Mouse (Mus musculus) spleen, adult 2 months (tissue): ENCODE measurements around the gene Atp8a2. TPM values are rescaled to one million over a fixed set of nuclear protein-coding genes. Genes with fewer than 3 reads are reported as not detected.
A peak's percentile ranks its signal among the peaks of the same experiment; 100 is the strongest.

ENCODE experiments used
- DNase-seq, 2 experiments: peaks; one replicate each; pipeline versions ENCODE4 v3.0.0 to v3.0.0-alpha.2; 2012 to 2021; ENCODE audit warnings: low spot score in 2 of 2, low read depth in 1 of 2
- H3K27ac ChIP-seq: fragments of 200-500 bp; 2 replicates; pipeline ENCODE4 v1.5.1; 2012; ENCODE audit warnings: low read length, inconsistent platforms; ENCODE audit not compliant: insufficient read depth
- H3K27me3 ChIP-seq: fragments of 200-500 bp; 2 replicates; pipeline ENCODE4 v1.6.1; 2012; ENCODE audit warnings: mild to moderate bottlenecking, moderate library complexity, low read length, inconsistent platforms; ENCODE audit not compliant: control insufficient read depth, insufficient read depth
- H3K36me3 ChIP-seq: fragments of 200-500 bp; 2 replicates; pipeline ENCODE4 v1.6.1; 2012; ENCODE audit warnings: mild to moderate bottlenecking, low read length, inconsistent platforms; ENCODE audit not compliant: control insufficient read depth, insufficient read depth
- H3K4me1 ChIP-seq: fragments of 200-500 bp; 2 replicates; pipeline ENCODE4 v1.6.1; 2011; ENCODE audit warnings: inconsistent platforms; ENCODE audit not compliant: control insufficient read depth, insufficient read depth, insufficient read length
- H3K4me3 ChIP-seq: fragments of 200-500 bp; 2 replicates; pipeline ENCODE4 v1.5.1; 2011; ENCODE audit warnings: mild to moderate bottlenecking, inconsistent platforms; ENCODE audit not compliant: insufficient read depth, insufficient read length; ENCODE audit errors: extremely low read depth
- CTCF ChIP-seq: fragments of 200-500 bp; IDR thresholded peaks from 2 replicates; pipeline ENCODE4 v1.5.1; 2011; ENCODE audit warnings: mild to moderate bottlenecking, inconsistent platforms; ENCODE audit not compliant: insufficient read depth, insufficient read length, insufficient replicate concordance; ENCODE audit errors: extremely low read depth
- POLR2A ChIP-seq: fragments of 200-500 bp; IDR thresholded peaks from 2 replicates; pipeline ENCODE4 v1.6.1; 2011; ENCODE audit warnings: low read depth, low read length, inconsistent platforms
- WGBS: fragments of 180-500 bp; shearing (Covaris S2); methylation state at CpG from one replicate; pipeline ENCODE4 v1.1.7; 2018; 5-methylcytosine and 5-hydroxymethylcytosine counted together
- polyA plus RNA-seq: library from polyadenylated mRNA; depleted of rRNA; stranded (reverse); fragments of >200 nt; gene quantifications from 2 replicates; pipeline ENCODE4 v1.2.3, GENCODE M21; 2012

Atp8a2 gene
- polyA plus RNA-seq, 1 experiment = 0.32 TPM

DNA sequence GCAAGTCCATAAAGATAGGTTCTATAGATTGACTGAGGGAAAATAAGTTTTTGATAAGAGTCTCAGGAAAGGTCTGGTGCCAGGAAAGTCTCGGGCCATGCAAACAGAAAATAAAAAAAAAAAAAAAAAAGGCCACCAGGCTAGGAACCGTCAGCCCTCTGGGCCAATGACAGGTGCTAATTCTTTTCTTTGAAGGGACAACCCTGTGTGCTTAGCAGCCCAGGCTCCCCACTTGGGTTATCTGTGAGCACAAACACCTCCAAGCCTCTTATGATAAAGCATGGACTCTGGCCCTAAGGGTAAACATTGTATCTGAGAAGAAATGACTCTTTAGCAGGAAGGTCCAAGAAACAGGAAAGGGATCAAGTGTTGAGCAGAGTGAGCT is 18.4 kb downstream of the Atp8a2 start:
- Histone ChIP-seq H3K4me3 (no peak overlapping the region), H3K36me3 (no peaks in the 10 kb centered on the region), H3K27ac (no peak overlapping the region), H3K4me1 (peaks cover 4% of the 10 kb centered on the region; the same call in 1 of the 2 replicates), H3K27me3 (peaks cover 11% of the 10 kb centered on the region)
- TF ChIP-seq CTCF (no peak), POLR2A (no peak)
- DNase-seq = no peak
- WGBS = 32% methylated on average over 2 of the region's 2 CpGs

DNA sequence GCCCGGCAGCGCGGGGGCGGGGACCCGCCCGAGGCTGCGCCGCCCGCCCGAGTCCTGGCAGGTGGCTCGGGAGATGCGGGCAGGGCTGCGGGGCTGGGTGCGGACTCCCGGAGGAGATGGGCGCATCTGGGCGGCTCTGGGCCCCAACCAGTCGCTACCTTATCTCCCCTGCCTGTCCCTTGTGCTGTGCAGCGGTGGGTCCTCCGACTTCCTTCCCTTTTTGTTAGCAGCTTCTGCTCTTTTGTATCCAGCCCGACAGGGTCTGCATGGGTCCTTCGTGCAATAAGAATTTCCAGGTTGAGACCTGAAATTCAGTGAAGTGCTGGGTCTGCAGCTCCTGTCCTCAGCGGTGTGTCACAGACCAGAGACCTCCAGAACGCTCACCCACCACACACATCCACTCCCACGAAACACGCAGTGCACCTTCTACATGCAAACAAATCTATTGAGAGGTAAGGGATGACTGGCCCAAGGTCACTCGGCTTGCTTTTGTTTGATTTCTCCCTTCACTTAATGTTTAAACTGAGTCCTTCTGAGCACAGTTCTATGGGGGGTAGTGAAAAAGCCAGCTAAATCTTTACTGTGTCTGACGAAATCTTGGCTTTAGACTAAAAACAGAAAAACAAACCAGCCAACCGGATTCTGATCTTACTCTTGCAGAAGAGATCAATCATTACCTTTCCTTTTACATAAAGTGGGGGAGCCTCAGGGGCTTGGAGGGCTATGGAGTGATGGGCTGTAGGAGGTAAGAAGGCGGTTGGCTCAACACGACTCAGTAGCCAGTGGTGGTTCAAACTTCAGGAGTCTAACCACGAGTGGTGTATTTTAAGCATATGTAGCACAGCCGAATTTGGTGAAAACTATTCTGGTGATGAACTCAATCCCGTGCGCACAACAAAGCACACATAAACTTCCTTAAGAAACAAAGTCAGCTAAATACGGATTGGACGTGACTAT is 19.1 kb downstream of the Atp8a2 start:
- H3K27ac ChIP-seq = no peak overlapping the region
- H3K4me1 ChIP-seq = peaks cover 4% of the 10 kb centered on the region; the same call in 1 of the 2 replicates
- peak overlapping the region; percentile 46; the same call in 1 of the 2 replicates for H3K4me3 ChIP-seq
- 14% methylated on average over 37 of the region's 37 CpGs for WGBS
- H3K27me3 ChIP-seq = peaks cover 11% of the 10 kb centered on the region
- DNase-seq = no peak
- H3K36me3 ChIP-seq = no peaks in the 10 kb centered on the region
- TF ChIP-seq POLR2A = no peak
- no peak for TF ChIP-seq CTCF

DNA sequence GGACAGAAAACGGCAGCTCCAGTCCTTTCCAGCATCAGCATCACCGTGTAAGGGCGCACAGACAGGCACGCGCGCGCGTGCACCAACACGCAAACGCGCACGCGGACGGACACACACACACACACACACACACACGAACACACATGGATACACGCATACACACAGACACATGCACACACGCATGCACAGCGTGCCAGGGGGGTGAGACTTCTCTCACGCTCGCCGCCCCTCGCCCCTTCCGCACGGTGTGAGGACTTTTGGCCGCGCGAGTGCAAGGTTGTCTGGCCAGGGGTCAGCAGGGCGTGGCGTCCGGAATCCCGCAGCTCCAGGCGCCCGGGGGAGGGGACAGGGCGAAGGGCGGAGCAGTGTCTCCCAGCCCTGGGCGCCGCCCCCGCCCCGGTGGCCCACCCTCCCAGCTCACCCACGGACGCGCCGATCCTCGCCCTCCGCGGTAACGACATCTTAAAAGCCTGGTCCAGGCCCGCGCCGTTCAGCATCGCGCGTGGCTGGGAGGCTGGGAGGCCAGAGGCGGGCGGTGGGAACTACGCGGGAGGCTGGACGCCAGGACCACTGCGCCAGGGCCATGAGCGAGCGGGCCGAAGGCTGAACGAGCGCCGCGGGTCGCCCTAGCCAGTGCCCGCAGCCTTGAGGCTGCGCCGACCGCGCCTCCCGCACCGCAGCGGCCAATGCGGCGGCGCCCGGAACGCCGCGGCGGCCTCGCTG is 19.9 kb downstream of the Atp8a2 start:
- Histone ChIP-seq H3K27ac (no peak overlapping the region), H3K4me1 (peaks cover 4% of the 10 kb centered on the region; the same call in 1 of the 2 replicates), H3K27me3 (peaks cover 11% of the 10 kb centered on the region), H3K4me3 (peak overlapping the region; percentile 46), H3K36me3 (no peaks in the 10 kb centered on the region)
- TF ChIP-seq POLR2A = no peak
- TF ChIP-seq CTCF = no peak
- 2% methylated on average over 83 of the region's 84 CpGs for WGBS
- DNase-seq = no peak

DNA sequence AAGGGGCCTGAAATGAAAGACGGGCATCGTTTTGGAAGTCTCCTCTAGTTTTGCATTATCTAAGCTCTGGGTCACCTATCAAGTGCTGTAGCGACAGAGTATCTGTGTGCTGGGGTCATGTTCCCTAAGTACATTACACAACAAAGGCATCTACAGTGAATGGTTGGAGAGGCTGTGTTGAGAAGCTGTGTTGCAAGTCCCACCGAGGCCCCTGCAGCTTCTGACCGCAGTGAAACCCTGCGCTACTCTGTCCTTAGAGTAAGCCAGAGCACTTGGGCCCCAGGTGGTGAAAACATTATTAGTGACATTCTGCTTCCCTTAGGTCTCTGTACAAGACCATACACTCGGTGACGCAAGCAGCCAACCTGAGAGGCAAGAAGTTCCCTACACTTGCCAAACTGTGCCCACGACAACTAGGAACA is 20.5 kb downstream of the Atp8a2 start:
- H3K27ac ChIP-seq = no peak overlapping the region
- DNase-seq = no peak

DNA sequence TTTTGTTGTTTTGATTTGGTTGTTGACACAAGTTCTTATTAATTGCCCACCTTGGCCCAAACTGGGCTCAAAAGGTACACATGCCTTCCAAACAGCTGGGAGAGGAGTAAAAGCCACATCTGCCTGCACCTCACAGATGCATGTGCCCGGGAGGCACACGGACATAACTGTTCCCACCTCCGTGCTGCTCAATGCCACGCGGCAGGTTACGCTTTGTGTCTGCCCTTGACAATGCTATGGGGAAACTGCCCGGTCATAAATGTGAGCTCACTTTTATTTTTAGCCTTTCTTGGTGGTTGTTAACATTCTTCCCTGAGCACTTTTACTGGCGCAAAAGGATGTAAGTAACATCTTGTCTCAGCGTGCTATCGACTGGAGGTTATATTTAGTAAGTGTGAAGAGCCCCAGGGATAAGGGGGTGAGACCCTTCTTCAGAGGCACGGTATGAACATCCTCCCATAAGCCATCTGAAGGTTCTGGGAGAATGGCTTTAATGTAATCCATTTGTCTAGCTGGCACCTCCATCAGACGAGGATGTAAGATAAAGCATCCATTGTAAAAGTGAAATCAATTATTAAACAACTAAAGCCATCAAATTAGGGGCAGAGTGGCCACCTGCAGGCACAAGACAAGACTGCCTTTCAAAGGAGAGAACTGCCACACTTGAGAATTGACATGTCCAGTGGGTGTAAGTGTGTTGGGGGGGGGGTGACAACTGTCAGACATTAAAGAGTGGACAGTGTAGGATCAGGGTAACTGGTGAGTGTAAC is 24.5 kb downstream of the Atp8a2 start:
- Histone ChIP-seq H3K4me3 (no peak overlapping the region), H3K27ac (no peak overlapping the region), H3K4me1 (peaks cover 4% of the 10 kb centered on the region; the same call in 1 of the 2 replicates), H3K27me3 (peaks cover 8% of the 10 kb centered on the region), H3K36me3 (no peaks in the 10 kb centered on the region)
- WGBS = 67% methylated on average over 12 of the region's 12 CpGs
- TF ChIP-seq CTCF (no peak), POLR2A (no peak)
- DNase-seq = no peak

More for the DNA sequence above, 20.5 kb downstream of the Atp8a2 start:
- H3K4me3 ChIP-seq = peak overlapping the region; percentile 46; the same call in 1 of the 2 replicates
- 28% methylated on average over 9 of the region's 9 CpGs for WGBS
- TF ChIP-seq POLR2A (no peak), CTCF (no peak)
- H3K4me1 ChIP-seq = peaks cover 4% of the 10 kb centered on the region; the same call in 1 of the 2 replicates
- peaks cover 11% of the 10 kb centered on the region for H3K27me3 ChIP-seq
- no peaks in the 10 kb centered on the region for H3K36me3 ChIP-seq

DNA sequence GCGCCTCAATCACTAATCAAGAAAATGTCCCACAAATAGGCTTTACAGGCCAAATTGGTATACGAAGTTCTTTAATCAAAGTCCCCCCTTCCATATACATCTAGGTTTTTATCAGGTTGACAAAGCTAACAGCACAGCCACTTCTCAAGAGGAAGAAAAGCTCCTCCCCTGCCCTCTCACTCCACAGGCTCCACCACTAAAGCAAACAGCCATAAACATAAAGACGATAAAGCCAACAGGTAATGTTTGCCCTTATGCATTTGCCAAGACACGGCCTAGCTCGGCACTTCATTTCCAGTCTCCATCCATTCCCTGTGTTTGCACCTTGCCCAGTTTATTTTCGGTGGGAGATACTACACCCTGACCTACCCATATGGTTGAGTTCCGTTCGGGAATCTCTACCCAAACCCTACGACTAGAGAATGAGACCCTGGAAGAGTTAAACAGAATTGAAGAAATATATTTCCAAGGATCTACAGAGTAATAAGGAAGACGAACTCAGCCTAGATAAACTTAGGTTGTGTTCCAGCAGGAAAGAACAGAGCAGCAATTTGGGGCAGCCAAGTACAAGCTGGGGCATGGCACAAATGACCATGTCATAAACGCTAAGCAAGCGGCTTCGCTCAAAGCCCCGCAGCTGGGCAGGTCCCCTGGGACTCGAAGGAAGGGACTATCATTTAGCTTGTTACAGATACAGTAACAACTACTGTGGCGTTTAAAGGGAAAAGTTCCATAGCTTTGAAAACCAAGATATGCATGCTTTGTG is 26.0 kb downstream of the Atp8a2 start:
- H3K4me1 ChIP-seq = no peaks in the 10 kb centered on the region
- no peaks in the 10 kb centered on the region for H3K36me3 ChIP-seq
- TF ChIP-seq CTCF (no peak), POLR2A (no peak)
- 85% methylated on average over 16 of the region's 16 CpGs for WGBS
- DNase-seq = no peak
- no peak overlapping the region for H3K4me3 ChIP-seq
- 0 out of 2 replicates have a peak, but pooled peaks cover 2% of the 10 kb centered on the region for H3K27me3 ChIP-seq
- no peak overlapping the region for H3K27ac ChIP-seq
